Mouse (Mus musculus) liver, embryonic 11.5 days (tissue): ENCODE data around the gene Tex2. TPM values are rescaled to one million over a fixed set of nuclear protein-coding genes. Genes with fewer than 3 reads are reported as not detected.

Source experiments
- ATAC-seq: fragments of 200-750 bp; cut with Nextera tagmentation; replicated peaks from 2 replicates; pipeline ENCODE4 v1.8.0; 2017; ENCODE audit warnings: moderate number of reproducible peaks, mild to moderate bottlenecking, moderate TSS enrichment, moderate library complexity; ENCODE audit not compliant: low FRiP score
- DNase-seq: peaks from one replicate; pipeline ENCODE4 v3.0.0-alpha.2; 2017; ENCODE audit warnings: low spot score
- H3K27ac ChIP-seq: fragments of 300-500 bp; sonication (generic); 2 replicates; pipeline ENCODE4 v1.5.1; 2014; ENCODE audit warnings: mild to moderate bottlenecking, low read depth, low read length, control low read depth
- H3K27me3 ChIP-seq: fragments of 300-500 bp; sonication (generic); replicated peaks from 2 replicates; pipeline ENCODE4 v1.6.1; 2014; ENCODE audit warnings: low read length, mixed read lengths; ENCODE audit not compliant: control insufficient read depth, insufficient read depth
- H3K36me3 ChIP-seq: fragments of 300-500 bp; sonication (generic); 2 replicates; pipeline ENCODE4 v1.6.1; 2014; ENCODE audit warnings: mild to moderate bottlenecking, low read length, moderate library complexity, mixed read lengths; ENCODE audit not compliant: control insufficient read depth, insufficient read depth
- H3K4me1 ChIP-seq: fragments of 300-500 bp; sonication (generic); replicated peaks from 2 replicates; pipeline ENCODE4 v1.6.1; 2014; ENCODE audit warnings: low read length, mixed read lengths; ENCODE audit not compliant: control insufficient read depth, insufficient read depth
- H3K4me2 ChIP-seq: fragments of 300-500 bp; sonication (generic); 2 replicates; pipeline ENCODE4 v1.6.1; 2014; ENCODE audit warnings: mild to moderate bottlenecking, control low read depth, moderate library complexity
- H3K4me3 ChIP-seq: fragments of 300-500 bp; sonication (generic); 2 replicates; pipeline ENCODE4 v1.5.1; 2014; ENCODE audit warnings: low read depth, low read length, control low read depth
- H3K9ac ChIP-seq: fragments of 300-500 bp; sonication (generic); 2 replicates; pipeline ENCODE4 v1.6.1; 2014; ENCODE audit warnings: low read depth, low read length, control low read depth
- H3K9me3 ChIP-seq: fragments of 300-500 bp; sonication (generic); 2 replicates; pipeline ENCODE4 v1.6.1; 2016; ENCODE audit warnings: low read length, inconsistent platforms, mixed read lengths; ENCODE audit not compliant: control insufficient read depth
- WGBS: fragments of 180-500 bp; shearing (Covaris S2); extraction: QIAGEN DNeasy Blood & Tissue Kit; methylation state at CpG from one replicate; pipeline ENCODE4 v1.1.7; 2014; 5-methylcytosine and 5-hydroxymethylcytosine counted together
- polyA plus RNA-seq: library from polyadenylated mRNA; unstranded; fragments of >200 nt; fragmentation: Nextera tagmentation; extraction: Ambion mirVana; gene quantifications from 2 replicates; pipeline ENCODE4 v1.2.1, GENCODE M21; 2014

Tex2 gene
- polyA plus RNA-seq, 1 experiment from 2014 or later = 13.4 TPM

DNA sequence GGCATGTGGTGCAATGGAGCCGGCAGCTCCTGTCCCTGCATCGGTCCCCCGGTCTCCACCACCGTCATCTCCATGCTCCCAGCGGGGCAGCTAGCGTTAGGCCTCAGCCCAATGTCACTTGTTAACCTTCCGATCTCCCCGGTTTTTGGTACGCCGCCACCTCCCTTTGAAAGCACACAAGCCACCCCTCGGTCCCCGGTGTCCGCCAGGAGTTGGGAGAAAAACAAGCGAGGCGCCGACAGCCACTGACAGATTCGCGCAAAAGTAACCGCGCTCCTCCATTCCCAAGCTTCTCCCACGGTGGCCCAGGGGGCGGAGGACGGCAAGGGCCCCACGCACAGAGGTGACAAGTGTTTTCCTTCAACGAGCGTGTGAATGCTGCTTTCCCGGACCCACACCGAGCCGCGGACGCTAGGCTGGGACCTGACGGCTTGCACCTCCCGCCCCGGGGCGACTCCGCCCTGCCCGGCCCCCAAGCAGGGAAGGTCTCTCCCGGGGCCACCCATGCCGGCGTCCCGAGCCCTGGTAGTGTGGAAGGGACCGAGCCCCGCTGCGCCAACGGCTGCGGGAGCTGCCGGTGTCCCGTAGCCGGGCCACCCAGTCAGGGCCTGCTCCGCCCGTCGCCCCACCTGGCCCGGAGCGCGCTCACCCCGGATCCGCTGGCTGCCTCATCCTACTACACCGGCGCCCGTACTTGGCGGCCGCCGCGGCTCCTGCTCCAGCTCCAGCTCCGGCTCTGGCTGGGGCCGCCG lies 838 bp downstream of the Tex2 start:
- peak overlapping the region; percentile 94 for H3K27ac ChIP-seq
- no peaks in the 10 kb centered on the region for H3K27me3 ChIP-seq
- ATAC-seq (peak; percentile 78), DNase-seq (peak; percentile 81)
- H3K36me3 ChIP-seq = no peaks in the 10 kb centered on the region
- peak overlapping the region; percentile 83 for H3K4me2 ChIP-seq
- H3K4me3 ChIP-seq = peak overlapping the region; percentile 96
- H3K9ac ChIP-seq = peak overlapping the region; percentile 93
- under 1% methylated on average over 65 of the region's 67 CpGs for WGBS
- H3K9me3 ChIP-seq = no peaks in the 10 kb centered on the region
- peaks cover 21% of the 10 kb centered on the region for H3K4me1 ChIP-seq

DNA sequence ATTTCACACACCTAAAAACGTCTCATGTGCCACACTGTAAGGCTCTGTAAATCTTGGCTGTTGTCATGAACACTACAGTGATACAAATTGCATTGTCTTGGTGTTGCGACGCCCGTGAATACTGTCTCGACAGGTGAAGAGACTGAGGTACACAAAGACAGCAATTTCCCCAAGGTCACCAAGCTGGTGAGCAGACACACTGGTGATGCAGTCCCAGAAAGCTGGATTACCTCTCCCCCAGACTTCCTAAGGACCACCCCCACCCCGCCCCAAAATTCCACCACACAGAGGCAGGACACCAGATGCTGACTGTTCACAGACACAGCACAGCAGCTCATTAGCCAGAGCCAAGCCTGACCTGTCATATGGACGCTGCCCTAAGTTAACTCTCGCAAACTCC lies 3.5 kb downstream of the Tex2 start:
- no peaks in the 10 kb centered on the region for H3K36me3 ChIP-seq
- ATAC-seq (no peak), DNase-seq (no peak)
- no peaks in the 10 kb centered on the region for H3K9me3 ChIP-seq
- H3K27me3 ChIP-seq = no peaks in the 10 kb centered on the region
- WGBS = 74% methylated on average over 8 of the region's 8 CpGs
- H3K27ac ChIP-seq = no peak overlapping the region
- H3K4me3 ChIP-seq = no peak overlapping the region
- H3K9ac ChIP-seq = no peak overlapping the region
- peaks cover 21% of the 10 kb centered on the region for H3K4me1 ChIP-seq
- H3K4me2 ChIP-seq = no peak overlapping the region

DNA sequence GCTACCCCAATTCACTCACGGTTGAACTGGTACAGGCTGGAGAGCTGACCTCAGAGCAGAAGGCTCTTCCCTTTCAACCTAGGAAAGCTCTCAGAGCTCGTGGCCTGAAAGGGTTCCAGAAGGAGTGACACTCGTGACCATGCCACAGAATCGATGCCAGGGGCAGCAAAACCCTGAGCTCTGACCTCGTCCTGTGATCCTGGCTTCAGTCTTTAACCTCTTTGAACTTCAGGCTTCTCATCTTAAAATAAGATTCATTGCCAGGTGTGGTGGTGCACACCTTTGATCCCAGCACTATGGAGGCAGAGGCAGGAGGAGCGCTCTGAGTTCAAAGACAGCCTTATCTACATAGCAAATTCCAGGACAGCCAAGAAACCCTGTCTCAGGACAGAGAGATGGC lies 5.9 kb downstream of the Tex2 start:
- Histone ChIP-seq H3K4me2 (no peak overlapping the region), H3K9me3 (no peaks in the 10 kb centered on the region), H3K9ac (no peak overlapping the region), H3K27me3 (no peaks in the 10 kb centered on the region), H3K36me3 (no peaks in the 10 kb centered on the region), H3K4me1 (peaks cover 35% of the 10 kb centered on the region), H3K4me3 (no peak overlapping the region), H3K27ac (no peak overlapping the region)
- no peak for DNase-seq
- no peak for ATAC-seq
- WGBS = 73% methylated on average over 6 of the region's 6 CpGs

DNA sequence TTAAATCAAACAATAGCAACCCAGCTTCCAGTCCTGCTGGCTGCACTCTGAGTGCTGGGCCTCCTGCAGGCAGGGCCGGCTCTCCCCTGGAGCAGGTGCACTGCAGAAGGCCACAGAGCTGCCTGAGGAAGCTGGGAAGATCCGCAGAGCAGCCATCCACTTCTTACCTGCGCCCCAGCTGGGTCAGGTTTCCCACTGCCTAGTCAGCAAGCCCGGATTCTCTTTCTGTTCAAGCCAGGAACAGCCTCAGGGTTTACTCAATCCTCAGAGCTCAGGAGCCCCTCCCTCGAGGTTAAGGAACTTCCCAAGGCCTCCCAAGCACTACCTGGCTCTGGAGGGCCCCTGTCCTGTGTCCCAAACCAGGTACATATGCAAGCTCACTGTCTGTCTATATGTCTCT lies 7.2 kb downstream of the Tex2 start:
- Histone ChIP-seq H3K4me1 (peaks cover 28% of the 10 kb centered on the region), H3K9ac (no peak overlapping the region), H3K4me3 (no peak overlapping the region), H3K36me3 (no peaks in the 10 kb centered on the region), H3K4me2 (no peak overlapping the region), H3K27me3 (no peaks in the 10 kb centered on the region), H3K9me3 (no peaks in the 10 kb centered on the region), H3K27ac (no peak overlapping the region)
- DNase-seq (no peak), ATAC-seq (no peak)
- 71% methylated on average over 5 of the region's 5 CpGs for WGBS

DNA sequence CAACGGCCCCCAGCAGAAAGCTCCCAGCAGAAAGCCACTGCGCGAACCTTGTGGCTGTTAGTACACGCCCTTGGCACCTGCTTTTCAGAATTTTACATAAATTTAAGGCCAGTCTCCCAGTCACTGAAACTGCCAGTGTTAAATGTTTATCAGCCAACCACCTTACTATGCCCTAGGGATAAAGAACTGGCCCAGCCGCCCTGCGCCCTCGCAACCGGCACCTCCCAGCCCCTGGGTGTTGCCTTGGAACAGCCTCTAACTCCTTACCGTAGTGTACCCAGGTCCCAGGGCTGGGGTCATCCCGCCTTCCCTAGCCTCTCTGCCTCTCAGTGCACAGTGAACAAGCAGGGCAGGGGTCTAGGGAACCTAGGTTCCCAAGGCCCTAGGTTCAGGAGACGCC lies 10.0 kb downstream of the Tex2 start:
- ATAC-seq = 0 out of 2 replicates have a peak, but pooled peaks have one; percentile 19
- no peak overlapping the region for H3K4me2 ChIP-seq
- DNase-seq = no peak
- 83% methylated on average over 11 of the region's 11 CpGs for WGBS
- no peak overlapping the region for H3K9ac ChIP-seq
- no peaks in the 10 kb centered on the region for H3K36me3 ChIP-seq
- H3K27me3 ChIP-seq = no peaks in the 10 kb centered on the region
- peaks cover 27% of the 10 kb centered on the region for H3K4me1 ChIP-seq
- no peaks in the 10 kb centered on the region for H3K9me3 ChIP-seq
- H3K27ac ChIP-seq = no peak overlapping the region
- no peak overlapping the region for H3K4me3 ChIP-seq

DNA sequence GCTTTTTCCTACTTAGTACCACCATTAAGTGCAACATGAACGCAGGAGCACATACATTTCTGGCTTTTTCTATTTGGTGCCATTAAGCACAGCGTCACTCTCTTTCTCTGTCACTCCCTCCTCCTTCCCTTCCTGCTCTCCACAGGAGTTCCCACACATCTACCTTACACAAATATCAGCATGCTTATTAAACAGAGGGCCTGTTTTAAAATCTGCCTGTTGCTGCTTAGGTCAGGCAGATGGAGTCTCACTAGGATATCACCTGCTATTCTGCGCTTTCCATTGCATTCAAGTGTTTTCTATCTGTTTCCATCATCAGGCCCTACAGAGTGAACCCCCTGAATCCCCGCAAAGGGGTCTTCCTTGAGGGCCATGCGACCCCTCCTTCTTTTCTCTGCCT lies 13.1 kb downstream of the Tex2 start:
- H3K27me3 ChIP-seq = no peaks in the 10 kb centered on the region
- no peak overlapping the region for H3K4me2 ChIP-seq
- no peak overlapping the region for H3K9ac ChIP-seq
- H3K27ac ChIP-seq = no peak overlapping the region
- no peak overlapping the region for H3K4me3 ChIP-seq
- H3K9me3 ChIP-seq = no peaks in the 10 kb centered on the region
- peaks cover 39% of the 10 kb centered on the region for H3K4me1 ChIP-seq
- no peak for ATAC-seq
- H3K36me3 ChIP-seq = no peaks in the 10 kb centered on the region
- no peak for DNase-seq
- WGBS = 82% methylated on average over 5 of the region's 5 CpGs

DNA sequence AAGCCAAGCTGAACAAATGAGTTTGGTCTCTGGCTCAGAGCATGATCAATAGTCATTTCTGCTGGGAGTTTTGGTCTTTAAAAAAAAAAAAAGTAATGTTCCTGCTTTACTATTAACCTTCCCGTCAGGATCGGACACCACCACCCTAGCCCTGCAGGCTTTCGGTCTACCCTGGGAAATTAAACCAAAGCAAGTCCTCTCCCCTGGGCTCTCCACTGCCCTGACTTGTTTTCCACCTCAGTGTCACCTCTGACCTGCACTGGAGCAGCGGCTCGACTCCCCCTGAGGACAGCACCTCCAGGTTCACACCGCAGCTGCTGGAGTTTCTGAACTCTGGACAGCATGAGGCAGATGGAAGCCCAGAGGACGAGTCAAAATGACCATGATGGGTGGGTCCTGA lies 13.9 kb downstream of the Tex2 start:
- Histone ChIP-seq H3K27me3 (no peaks in the 10 kb centered on the region), H3K9ac (no peak overlapping the region), H3K27ac (no peak overlapping the region), H3K4me1 (peaks cover 39% of the 10 kb centered on the region), H3K4me3 (no peak overlapping the region), H3K9me3 (no peaks in the 10 kb centered on the region), H3K4me2 (no peak overlapping the region; the same call in 1 of the 2 replicates), H3K36me3 (no peaks in the 10 kb centered on the region)
- ATAC-seq = no peak
- 69% methylated on average over 7 of the region's 7 CpGs for WGBS
- DNase-seq = no peak

DNA sequence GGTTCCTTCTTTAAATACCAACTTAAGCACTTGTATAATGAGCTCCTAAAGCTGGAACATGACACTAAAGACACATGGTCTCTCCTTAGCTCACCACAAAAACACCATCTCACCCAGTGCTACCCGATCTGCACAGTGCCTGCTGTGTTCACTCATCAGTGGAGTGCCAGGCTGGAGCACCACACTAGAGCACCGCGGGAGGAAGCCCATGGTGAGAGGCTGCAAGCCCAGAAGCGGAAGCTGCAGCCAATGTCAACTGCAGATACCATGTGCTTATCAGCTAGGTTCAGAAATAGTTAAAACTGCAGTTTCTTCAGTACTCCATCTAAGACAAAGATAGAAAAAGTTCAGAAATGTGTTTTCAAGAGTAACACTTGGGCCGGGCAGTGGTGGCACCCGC lies 14.9 kb downstream of the Tex2 start:
- Histone ChIP-seq H3K4me3 (no peak overlapping the region), H3K36me3 (no peaks in the 10 kb centered on the region), H3K9me3 (no peaks in the 10 kb centered on the region), H3K4me1 (peaks cover 34% of the 10 kb centered on the region), H3K9ac (no peak overlapping the region), H3K27ac (peak overlapping the region; percentile 4; the same call in 1 of the 2 replicates), H3K4me2 (0 out of 2 replicates have a peak overlapping the region, but pooled peaks have one; percentile 23), H3K27me3 (no peaks in the 10 kb centered on the region)
- peak; percentile 91 for ATAC-seq
- DNase-seq = peak; percentile 64
- WGBS = 32% methylated on average over 6 of the region's 6 CpGs

DNA sequence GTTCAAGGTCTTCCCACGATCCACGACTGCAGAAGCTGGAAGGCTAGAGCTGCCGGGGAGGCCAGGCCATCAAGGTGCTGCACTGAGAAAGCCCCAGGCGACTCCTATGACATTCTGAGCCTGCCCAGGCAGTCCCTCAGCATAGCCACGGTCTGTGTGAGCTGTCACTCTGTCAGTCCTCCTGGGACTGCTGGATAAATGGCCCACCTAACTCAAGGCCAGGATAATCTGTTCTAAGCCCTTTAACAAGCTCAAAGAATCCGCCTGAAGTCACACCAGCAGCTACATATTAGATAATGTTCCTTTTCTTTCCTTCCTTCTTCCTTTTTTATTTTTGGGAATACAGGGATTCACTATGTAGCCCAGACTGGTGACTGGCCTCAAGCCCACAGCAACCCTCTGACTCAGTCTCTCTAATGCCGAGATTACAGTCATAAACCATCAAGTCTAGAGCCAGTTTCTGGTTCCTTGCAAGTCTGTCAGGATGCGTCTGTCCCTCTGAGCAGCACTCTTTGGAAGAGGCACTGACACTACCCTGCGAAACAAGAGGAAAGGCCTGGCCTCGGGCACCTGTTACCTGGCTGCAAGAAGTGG lies 15.4 kb downstream of the Tex2 start:
- peak overlapping the region; percentile 4; the same call in 1 of the 2 replicates for H3K27ac ChIP-seq
- peaks cover 29% of the 10 kb centered on the region for H3K4me1 ChIP-seq
- H3K27me3 ChIP-seq = no peaks in the 10 kb centered on the region
- 0 out of 2 replicates have a peak overlapping the region, but pooled peaks have one; percentile 23 for H3K4me2 ChIP-seq
- no peaks in the 10 kb centered on the region for H3K36me3 ChIP-seq
- H3K4me3 ChIP-seq = no peak overlapping the region
- no peak for DNase-seq
- 66% methylated on average over 10 of the region's 10 CpGs for WGBS
- no peak overlapping the region for H3K9ac ChIP-seq
- no peak for ATAC-seq
- no peaks in the 10 kb centered on the region for H3K9me3 ChIP-seq
